Mouse (Mus musculus): ENCODE results near the gene Usp16. TPM values are rescaled to one million over a fixed set of nuclear protein-coding genes. Genes with fewer than 3 reads are reported as not detected.

The Usp16 gene
- total and polyA plus RNA-seq, 3 experiments: 66.6 to 256 (median 76.4) TPM

DNA sequence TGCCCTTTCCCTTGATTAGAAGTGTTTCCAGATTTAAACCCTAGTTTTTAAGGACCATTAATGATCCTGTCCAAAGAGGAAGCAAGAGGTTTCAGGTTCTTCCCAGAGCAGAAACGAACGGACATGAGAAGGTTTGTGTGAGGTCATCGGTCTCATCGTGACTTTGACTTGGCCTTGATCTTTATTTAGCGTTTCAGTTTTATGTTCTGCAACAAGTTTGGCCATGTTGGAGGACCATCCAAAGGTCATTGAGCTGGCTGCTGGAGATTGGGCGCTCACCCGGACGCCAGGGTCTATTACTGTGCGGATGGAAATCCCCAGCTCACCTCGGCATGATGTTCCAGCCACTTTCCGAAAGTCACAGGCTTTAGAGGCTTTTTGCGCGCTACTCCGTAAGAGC is 57.8 kb downstream of the Usp16 start:
- H3K4me3 ChIP-seq (ENCODE audit: control insufficient read depth in 1 of 2, insufficient read depth in 1 of 2, low read depth in 2 of 2, low read length in 2 of 2): no peak overlapping the region
- peaks cover 3 to 5% of the 10 kb centered on the region in 2 experiments; a peak in 3 of 4 replicates for H3K27me3 ChIP-seq (ENCODE audit: control insufficient read depth in 1 of 2, insufficient read depth in 2 of 2, low read length in 2 of 2)
- H3K79me2 ChIP-seq (ENCODE audit: control insufficient read depth, insufficient read depth, low read length, poor library complexity): no peaks in the 10 kb centered on the region
- DNase-seq (ENCODE audit: low read depth, low spot score): no peak
- no peak overlapping the region for H3K27ac ChIP-seq (ENCODE audit: control insufficient read depth, low read depth, low read length)
- no peak overlapping the region for H3K9ac ChIP-seq (ENCODE audit: control insufficient read depth, low read depth, low read length, poor library complexity, severe bottlenecking)
- no peaks in the 10 kb centered on the region for H3K9me3 ChIP-seq (replicated peaks; ENCODE audit: insufficient read depth, low read length)
- no peak for TF ChIP-seq TAL1 (IDR thresholded peaks at IDR 0.05; ENCODE audit: low read length)
- TF ChIP-seq POLR2AphosphoS2 (IDR thresholded peaks at IDR 0.05; ENCODE audit: low read length): no peak
- TF ChIP-seq RAD21 (IDR thresholded peaks at IDR 0.05; ENCODE audit: low read depth, low read length): no peak
- no peak for TF ChIP-seq ZNF384 (IDR thresholded peaks at IDR 0.05; ENCODE audit: low read depth, low read length)
- no peak for TF ChIP-seq NRF1 (IDR thresholded peaks at IDR 0.05; ENCODE audit: insufficient read depth, low read depth, low read length, poor library complexity, severe bottlenecking)
- TF ChIP-seq USF1 (IDR thresholded peaks at IDR 0.05; ENCODE audit: low read depth, low read length): no peak
- TF ChIP-seq ZMIZ1 (IDR thresholded peaks at IDR 0.05; ENCODE audit: low read depth, low read length): no peak
- no peak for TF ChIP-seq POLR2AphosphoS5 (IDR thresholded peaks at IDR 0.05; ENCODE audit: borderline replicate concordance, low read depth, low read length)
- no peak for TF ChIP-seq RCOR1 (IDR thresholded peaks at IDR 0.05; ENCODE audit: low read depth, low read length)
- no peak for TF ChIP-seq E2F4 (IDR thresholded peaks at IDR 0.05; ENCODE audit: borderline replicate concordance, low read depth, low read length)
- TF ChIP-seq MYC (IDR thresholded peaks at IDR 0.05; ENCODE audit: low read depth, low read length): no peak
- TF ChIP-seq ELF1 (IDR thresholded peaks at IDR 0.05; ENCODE audit: low read depth, low read length): no peak
- H3K4me1 ChIP-seq (ENCODE audit: control insufficient read depth in 1 of 2, insufficient read depth in 2 of 2, low read length in 2 of 2): no peaks in the 10 kb centered on the region
- no peaks in the 10 kb centered on the region for H3K36me3 ChIP-seq (ENCODE audit: control insufficient read depth in 1 of 2, insufficient read depth in 2 of 2, low read length in 2 of 2)

DNA sequence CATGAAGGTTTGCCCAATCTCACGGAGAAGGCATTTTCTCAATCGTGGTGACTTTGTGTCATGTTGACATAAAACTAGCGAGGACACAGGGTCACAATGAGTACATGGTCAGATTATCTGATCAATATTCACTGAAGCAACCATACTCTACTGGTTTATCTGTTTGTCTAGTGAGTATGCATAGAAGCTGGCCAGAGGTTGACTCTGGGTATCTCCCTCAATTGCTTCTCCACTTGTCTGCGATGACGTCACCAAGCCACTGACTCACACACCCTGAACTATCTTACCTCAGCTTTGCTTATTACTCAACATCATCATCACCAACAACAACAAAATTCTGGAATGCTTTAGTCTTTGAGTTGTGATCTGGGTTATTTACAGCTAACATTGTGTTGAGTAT is 69.7 kb downstream of the Usp16 start:
- H3K36me3 ChIP-seq (ENCODE audit: control insufficient read depth in 1 of 2, insufficient read depth in 2 of 2, low read length in 2 of 2): no peaks in the 10 kb centered on the region
- TF ChIP-seq GATA1 (IDR thresholded peaks at IDR 0.05; ENCODE audit: low read depth, low read length) (no peak), NELFE (IDR thresholded peaks at IDR 0.05; ENCODE audit: low read depth, low read length) (no peak), CTCF (IDR thresholded peaks at IDR 0.05 in 2 of 3, conservative IDR thresholded peaks at IDR 0.05 in 1 of 3; ENCODE audit: control insufficient read depth in 1 of 3, insufficient read depth in 1 of 3, low read depth in 2 of 3, low read length in 3 of 3, poor library complexity in 1 of 3, severe bottlenecking in 1 of 3) (no peak), ZC3H11A (IDR thresholded peaks at IDR 0.05; ENCODE audit: low read depth, low read length) (no peak), MYB (IDR thresholded peaks at IDR 0.05; ENCODE audit: low read depth, low read length) (no peak), RCOR1 (IDR thresholded peaks at IDR 0.05; ENCODE audit: low read depth, low read length) (no peak), ETS1 (IDR thresholded peaks at IDR 0.05; ENCODE audit: low read depth, low read length) (no peak), CHD1 (IDR thresholded peaks at IDR 0.05; ENCODE audit: low read depth, low read length) (no peak), POLR2AphosphoS2 (IDR thresholded peaks at IDR 0.05; ENCODE audit: low read length) (no peak), MXI1 (IDR thresholded peaks at IDR 0.05; ENCODE audit: low read depth, low read length) (no peak), MYC (IDR thresholded peaks at IDR 0.05; ENCODE audit: low read depth, low read length) (no peak), ZKSCAN1 (IDR thresholded peaks at IDR 0.05; ENCODE audit: low read depth, low read length) (no peak), USF1 (IDR thresholded peaks at IDR 0.05; ENCODE audit: low read depth, low read length) (no peak), JUND (IDR thresholded peaks at IDR 0.05; ENCODE audit: low read depth, low read length) (no peak), ZNF384 (IDR thresholded peaks at IDR 0.05; ENCODE audit: low read depth, low read length) (no peak)
- no peak for DNase-seq (ENCODE audit: low read depth, low spot score)

More for the DNA sequence above, 69.7 kb downstream of the Usp16 start:
- Histone ChIP-seq H3K27ac (ENCODE audit: control insufficient read depth, low read depth, low read length) (no peak overlapping the region), H3K9me3 (replicated peaks; ENCODE audit: insufficient read depth, low read length) (no peaks in the 10 kb centered on the region), H3K4me3 (ENCODE audit: control insufficient read depth in 1 of 2, insufficient read depth in 1 of 2, low read depth in 2 of 2, low read length in 2 of 2) (no peak overlapping the region), H3K79me2 (ENCODE audit: control insufficient read depth, insufficient read depth, low read length, poor library complexity) (no peaks in the 10 kb centered on the region), H3K27me3 (ENCODE audit: control insufficient read depth in 1 of 2, insufficient read depth in 2 of 2, low read length in 2 of 2) (peaks cover 13 to 16% of the 10 kb centered on the region in 2 experiments), H3K9ac (ENCODE audit: control insufficient read depth, low read depth, low read length, poor library complexity, severe bottlenecking) (no peak overlapping the region), H3K4me1 (ENCODE audit: control insufficient read depth in 1 of 2, insufficient read depth in 2 of 2, low read length in 2 of 2) (no peaks in the 10 kb centered on the region)

Data from MEL (cell line).